Mouse (Mus musculus) liver, embryonic 13.5 days (tissue): ENCODE measurements around the gene Rab15. TPM values are rescaled to one million over a fixed set of nuclear protein-coding genes. Genes with fewer than 3 reads are reported as not detected.
"Not testable (repeated sequence)": the region's sequence is repeated elsewhere in the genome, so short reads cannot be mapped to it uniquely, and the experiment has no call there.

Experiments used
- ATAC-seq: fragments of 200-750 bp; cut with Nextera tagmentation; 2 replicates; pipeline ENCODE4 v1.8.0; 2017; ENCODE audit warnings: low read depth, mild to moderate bottlenecking, moderate number of reproducible peaks, moderate library complexity
- DNase-seq: peaks from one replicate; pipeline ENCODE4 v3.0.0; 2022
- H3K27ac ChIP-seq: fragments of 300-500 bp; sonication (generic); 2 replicates; pipeline ENCODE4 v1.5.1; 2015; ENCODE audit warnings: moderate library complexity, mild to moderate bottlenecking, inconsistent platforms
- H3K27me3 ChIP-seq: fragments of 300-500 bp; sonication (generic); 2 replicates; pipeline ENCODE4 v1.6.1; 2015; ENCODE audit warnings: mild to moderate bottlenecking, inconsistent platforms
- H3K36me3 ChIP-seq: fragments of 300-500 bp; sonication (generic); 2 replicates; pipeline ENCODE4 v1.6.1; 2015; ENCODE audit warnings: mild to moderate bottlenecking, inconsistent platforms
- H3K4me1 ChIP-seq: fragments of 300-500 bp; sonication (generic); replicated peaks from 2 replicates; pipeline ENCODE4 v1.6.1; 2015; ENCODE audit warnings: inconsistent platforms
- H3K4me2 ChIP-seq: fragments of 300-500 bp; sonication (generic); 2 replicates; pipeline ENCODE4 v1.6.1; 2015; ENCODE audit warnings: inconsistent platforms, mild to moderate bottlenecking, moderate library complexity
- H3K4me3 ChIP-seq: fragments of 300-500 bp; sonication (generic); replicated peaks from 2 replicates; pipeline ENCODE4 v1.5.1; 2015; ENCODE audit warnings: mild to moderate bottlenecking, inconsistent platforms
- H3K9ac ChIP-seq: fragments of 300-500 bp; sonication (generic); 2 replicates; pipeline ENCODE4 v1.6.1; 2015; ENCODE audit warnings: mild to moderate bottlenecking, inconsistent platforms
- H3K9me3 ChIP-seq: fragments of 300-500 bp; sonication (generic); replicated peaks from 2 replicates; pipeline ENCODE4 v1.6.1; 2016; ENCODE audit warnings: inconsistent platforms
- WGBS: fragments of 180-500 bp; shearing (Covaris S2); methylation state at CpG from one replicate; pipeline ENCODE4 v1.1.7; 2015; ENCODE audit not compliant: insufficient replicate concordance; 5-methylcytosine and 5-hydroxymethylcytosine counted together
- polyA plus RNA-seq: library from polyadenylated mRNA; unstranded; fragments of >200 nt; fragmentation: Nextera tagmentation; extraction: Ambion mirVana; gene quantifications from 2 replicates; pipeline ENCODE4 v1.2.1, GENCODE M21; 2015

Gene Rab15
- polyA plus RNA-seq, 1 experiment from 2014 or later = 0.41 TPM

GRCm38 (mm10) chr12:76798008-76798720 is 24.5 kb downstream of the Rab15 start:
- ATAC-seq (no peak), DNase-seq (no peak)
- no peaks in the 10 kb centered on the region for H3K36me3 ChIP-seq
- H3K9ac ChIP-seq = no peak overlapping the region
- no peaks in the 10 kb centered on the region for H3K4me1 ChIP-seq
- no peak overlapping the region for H3K4me2 ChIP-seq
- 57% methylated on average over 5 of the region's 5 CpGs for whole genome bisulfite sequencing
- H3K9me3 ChIP-seq = no peaks in the 10 kb centered on the region
- H3K27ac ChIP-seq = no peak overlapping the region
- peaks cover 41% of the 10 kb centered on the region for H3K27me3 ChIP-seq
- H3K4me3 ChIP-seq = no peak overlapping the region

DNA sequence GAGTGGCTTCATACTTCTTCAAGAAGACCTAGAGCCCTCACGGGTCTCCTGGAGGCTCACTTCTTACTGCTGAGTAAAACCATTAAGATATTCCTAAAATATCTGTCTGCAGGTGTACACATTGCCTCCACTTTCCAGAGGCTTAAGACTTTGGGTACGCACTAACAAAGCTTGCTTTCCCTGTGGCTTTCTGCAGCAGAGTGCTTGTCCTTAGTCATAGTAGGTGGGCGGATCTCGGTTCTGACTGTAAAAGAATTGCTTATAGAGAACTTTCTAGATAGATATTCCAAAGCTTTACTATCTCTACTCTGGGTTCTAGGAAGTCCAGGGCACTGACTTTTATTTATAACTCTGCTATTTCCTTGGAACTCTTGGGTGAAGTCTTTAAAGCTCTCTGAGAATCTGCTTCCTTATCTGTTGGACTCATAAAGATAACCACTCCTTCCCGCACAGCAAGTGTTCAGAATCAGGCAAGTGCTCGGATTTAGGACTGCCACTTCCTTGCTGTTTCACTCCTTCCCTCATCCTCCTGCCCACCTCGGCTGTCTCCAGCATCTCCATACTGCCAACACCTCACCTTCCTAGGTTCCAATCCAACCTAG is 25.7 kb downstream of the Rab15 start:
- Histone ChIP-seq H3K4me1 (no peaks in the 10 kb centered on the region), H3K36me3 (no peaks in the 10 kb centered on the region), H3K9me3 (no peaks in the 10 kb centered on the region), H3K4me2 (no peak overlapping the region), H3K27me3 (peaks cover 41% of the 10 kb centered on the region), H3K27ac (no peak overlapping the region), H3K4me3 (no peak overlapping the region), H3K9ac (no peak overlapping the region)
- DNase-seq (no peak), ATAC-seq (no peak)
- 51% methylated on average over 7 of the region's 7 CpGs for WGBS

GRCm38 (mm10) chr12:76795350-76795749 is 27.4 kb downstream of the Rab15 start, which contains the start of gene Gpx2:
TSS of gene Gpx2 (minus strand) at chr12:76795554.
- H3K4me3 ChIP-seq = no peak within 1 kb of the TSS
- DNase-seq = no peak
- no peak for ATAC-seq
- 64% methylated on average over 5 of the region's 5 CpGs for WGBS
- H3K4me2 ChIP-seq = no peak within 1 kb of the TSS
- peaks cover 35% of the 10 kb centered on the region for H3K27me3 ChIP-seq
- no peak within 1 kb of the TSS for H3K27ac ChIP-seq
- no peaks in the 10 kb centered on the region for H3K9me3 ChIP-seq
- no peak within 1 kb of the TSS for H3K9ac ChIP-seq
- no peaks in the 10 kb centered on the region for H3K36me3 ChIP-seq
- peaks cover 3% of the 10 kb centered on the region; the same call in 1 of the 2 replicates for H3K4me1 ChIP-seq

- not testable (repeated sequence) for H3K4me1 ChIP-seq, H3K4me3 ChIP-seq, H3K4me2 ChIP-seq, ATAC-seq, H3K9me3 ChIP-seq, H3K9ac ChIP-seq, DNase-seq, H3K27ac ChIP-seq, H3K36me3 ChIP-seq
- peaks cover 15% of the 10 kb centered on the region; the same call in 1 of the 2 replicates for H3K27me3 ChIP-seq
- WGBS = 46% methylated on average over 14 of the region's 14 CpGs
These were observed 30.2 kb downstream of the Rab15 start for GRCm38 (mm10) chr12:76792540-76792939.

GRCm38 (mm10) chr12:76790446-76791084 is 32.1 kb downstream of the Rab15 start:
- H3K36me3 ChIP-seq = no peaks in the 10 kb centered on the region
- H3K9me3 ChIP-seq = no peaks in the 10 kb centered on the region
- H3K27ac ChIP-seq = no peak overlapping the region
- no peak overlapping the region for H3K4me2 ChIP-seq
- H3K27me3 ChIP-seq = peaks cover 4% of the 10 kb centered on the region; the same call in 1 of the 2 replicates
- ATAC-seq (no peak), DNase-seq (no peak)
- WGBS = 33% methylated on average over 8 of the region's 8 CpGs
- peaks cover 3% of the 10 kb centered on the region; the same call in 1 of the 2 replicates for H3K4me1 ChIP-seq
- no peak overlapping the region for H3K4me3 ChIP-seq
- no peak overlapping the region for H3K9ac ChIP-seq

- DNase-seq (no peak), ATAC-seq (no peak)
- Histone ChIP-seq H3K4me1 (no peaks in the 10 kb centered on the region), H3K27ac (no peak overlapping the region), H3K27me3 (no peaks in the 10 kb centered on the region), H3K4me2 (no peak overlapping the region), H3K4me3 (no peak overlapping the region), H3K36me3 (no peaks in the 10 kb centered on the region), H3K9ac (no peak overlapping the region), H3K9me3 (no peaks in the 10 kb centered on the region)
- 67% methylated on average over 10 of the region's 10 CpGs for WGBS
These were observed 38.6 kb downstream of the Rab15 start for GRCm38 (mm10) chr12:76784056-76784619.

DNA sequence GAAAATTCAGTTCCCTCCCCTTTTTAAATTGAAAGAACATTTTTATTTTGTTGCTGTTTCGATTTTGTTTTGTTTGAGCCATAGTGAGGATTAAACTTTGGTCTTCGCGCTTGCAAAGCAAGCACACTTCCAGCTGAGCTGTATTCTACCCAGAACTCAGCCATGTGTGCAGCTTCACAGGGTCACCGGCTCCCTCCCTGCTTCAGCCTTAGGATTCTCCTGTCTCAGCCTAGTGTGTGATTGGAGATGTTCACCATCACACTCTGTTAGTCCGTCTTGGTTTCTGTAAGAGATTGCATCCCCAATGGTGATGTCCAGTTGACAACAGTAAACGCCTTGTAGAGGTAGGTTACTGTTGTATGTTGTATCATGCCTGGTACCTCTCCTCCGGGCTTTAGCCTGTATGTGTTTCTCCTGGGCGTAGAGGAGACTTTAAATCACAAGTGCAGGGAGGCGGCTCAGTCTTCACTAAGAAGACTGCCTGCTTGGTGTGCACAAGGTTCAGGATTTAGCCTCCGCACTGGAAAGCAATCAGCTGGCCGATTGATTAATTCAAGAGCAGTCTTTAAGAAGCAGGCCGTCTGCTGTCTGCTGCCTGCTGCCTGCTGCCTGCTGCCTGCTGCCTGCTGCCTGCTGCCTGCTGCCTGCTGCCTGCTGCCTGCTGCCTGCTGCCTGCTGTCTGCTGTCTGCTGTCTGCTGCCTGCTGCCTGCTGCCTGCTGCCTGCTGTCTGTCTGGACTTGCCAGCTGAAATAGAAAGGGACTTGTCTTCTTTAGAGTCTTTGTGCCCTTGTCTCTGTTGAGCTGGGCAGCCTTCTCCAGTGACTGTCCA is 41.9 kb downstream of the Rab15 start:
- peaks cover 8% of the 10 kb centered on the region for H3K36me3 ChIP-seq
- WGBS = 81% methylated on average over 12 of the region's 12 CpGs
- no peaks in the 10 kb centered on the region for H3K4me1 ChIP-seq
- no peak overlapping the region for H3K4me2 ChIP-seq
- no peak for DNase-seq
- no peaks in the 10 kb centered on the region for H3K9me3 ChIP-seq
- no peak overlapping the region for H3K27ac ChIP-seq
- H3K27me3 ChIP-seq = no peaks in the 10 kb centered on the region
- H3K9ac ChIP-seq = no peak overlapping the region
- no peak for ATAC-seq
- H3K4me3 ChIP-seq = no peak overlapping the region

- no peaks in the 10 kb centered on the region for H3K27me3 ChIP-seq
- H3K9me3 ChIP-seq = no peaks in the 10 kb centered on the region
- H3K4me1 ChIP-seq = no peaks in the 10 kb centered on the region
- H3K4me3 ChIP-seq = no peak overlapping the region
- DNase-seq (no peak), ATAC-seq (no peak)
- WGBS = 77% methylated on average over 5 of the region's 5 CpGs
- no peak overlapping the region for H3K27ac ChIP-seq
- H3K4me2 ChIP-seq = no peak overlapping the region
- H3K36me3 ChIP-seq = peaks cover 8% of the 10 kb centered on the region
- H3K9ac ChIP-seq = no peak overlapping the region
These were observed 42.8 kb downstream of the Rab15 start for GRCm38 (mm10) chr12:76779951-76780350.

- WGBS = 73% methylated on average over 10 of the region's 10 CpGs
- no peak overlapping the region for H3K4me2 ChIP-seq
- no peak overlapping the region for H3K27ac ChIP-seq
- peaks cover 8% of the 10 kb centered on the region for H3K36me3 ChIP-seq
- H3K4me3 ChIP-seq = no peak overlapping the region
- no peak overlapping the region for H3K9ac ChIP-seq
- no peaks in the 10 kb centered on the region for H3K9me3 ChIP-seq
- ATAC-seq = no peak
- no peaks in the 10 kb centered on the region for H3K4me1 ChIP-seq
- DNase-seq = no peak
- no peaks in the 10 kb centered on the region for H3K27me3 ChIP-seq
These were observed 44.2 kb downstream of the Rab15 start for GRCm38 (mm10) chr12:76778305-76779083.

DNA sequence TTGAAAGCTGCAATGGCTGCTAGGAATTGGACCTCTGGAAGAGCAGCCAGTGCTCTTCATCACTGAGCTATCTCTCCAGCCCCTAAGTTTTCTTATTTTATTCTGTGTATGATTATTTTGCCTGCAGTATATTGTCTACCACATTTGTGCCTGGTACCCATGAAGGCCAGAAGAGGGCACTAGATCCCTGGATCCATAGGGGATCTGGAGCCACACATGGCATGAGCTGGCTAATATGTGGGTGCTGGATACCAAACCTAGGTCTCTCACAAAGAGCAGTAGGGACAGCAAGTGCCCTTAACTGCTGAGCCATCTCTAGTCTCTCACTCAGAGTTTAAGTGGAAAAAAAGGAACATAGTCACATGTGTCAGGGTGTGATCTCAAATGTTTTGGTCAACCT is 44.9 kb downstream of the Rab15 start:
- DNase-seq (no peak), ATAC-seq (no peak)
- Histone ChIP-seq H3K4me2 (no peak overlapping the region), H3K27ac (no peak overlapping the region), H3K36me3 (peaks cover 8% of the 10 kb centered on the region), H3K4me1 (no peaks in the 10 kb centered on the region), H3K9ac (no peak overlapping the region), H3K4me3 (no peak overlapping the region), H3K9me3 (no peaks in the 10 kb centered on the region), H3K27me3 (no peaks in the 10 kb centered on the region)
